Mouse (Mus musculus) left cerebral cortex, adult 2 months (tissue): ENCODE data around the gene Gdi1. TPM values are rescaled to one million over a fixed set of nuclear protein-coding genes. Genes with fewer than 3 reads are reported as not detected.

Experiments
- DNase-seq, 2 experiments: peaks; one replicate each; pipeline ENCODE4 v3.0.0; 2021 to 2022; ENCODE audit warnings: low spot score in 2 of 2, mixed read lengths in 1 of 2; ENCODE audit errors: extremely low spot score in 1 of 2
- H3K27ac ChIP-seq: fragments of 200-600 bp; 2 replicates; pipeline ENCODE4 v1.8.1; 2022
- H3K4me3 ChIP-seq: fragments of 200-600 bp; 2 replicates; pipeline ENCODE4 v1.8.1; 2022
- CTCF ChIP-seq: fragments of 200-600 bp; IDR thresholded peaks from 2 replicates; pipeline ENCODE4 v1.8.1; 2022; ENCODE audit warnings: antibody characterized with exemption, mild to moderate bottlenecking, moderate library complexity
- intact Hi-C: fragments of 180-260 bp; cut with DNase I; formaldehyde crosslinking; loops from one replicate; pipeline ENCODE4 v1.15.1; 2025
- total RNA-seq, 2 experiments: library from RNA; stranded (reverse); gene quantifications; 2 replicates each; pipeline ENCODE4 v1.2.3; 2021

Gene Gdi1
- total RNA-seq, 2 experiments from 2014 or later = 596 to 607 TPM

DNA sequence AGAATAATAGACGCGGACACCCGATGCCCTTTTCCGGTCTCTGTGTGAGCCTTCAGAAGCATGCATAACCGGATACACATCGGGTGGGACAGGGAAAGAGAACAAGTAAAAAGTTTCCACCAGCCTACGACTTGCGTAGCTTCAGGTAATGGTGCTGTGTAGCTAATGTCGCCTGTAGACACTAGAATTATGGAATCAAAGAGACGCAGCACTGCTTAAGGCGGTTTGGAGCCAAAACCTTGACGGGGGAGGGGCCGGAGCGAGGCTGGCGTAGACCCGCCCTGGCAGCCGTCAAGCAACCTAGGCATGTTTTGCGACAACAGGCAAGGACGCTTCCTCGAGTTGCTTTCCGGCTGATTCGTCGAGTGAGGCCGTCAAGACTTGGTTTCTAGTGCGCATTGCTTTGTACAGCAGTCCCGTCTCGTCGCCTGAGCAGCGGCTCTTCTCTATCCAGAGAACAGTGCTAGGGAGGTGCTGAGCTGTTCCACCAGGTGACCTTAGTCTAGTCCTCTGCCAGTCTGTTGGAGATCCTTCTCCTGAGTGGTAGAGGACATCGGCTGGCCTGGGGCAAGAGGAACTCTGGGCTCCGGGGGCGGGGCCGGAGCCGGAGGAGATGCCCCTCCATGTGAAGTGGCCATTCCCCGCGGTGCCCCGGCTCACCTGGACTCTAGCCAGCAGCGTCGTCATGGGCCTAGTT, 22.3 kb upstream of the Gdi1 start:
- Histone ChIP-seq H3K4me3 (peak overlapping the region; percentile 63), H3K27ac (peak overlapping the region; percentile 81)
- no peak for TF ChIP-seq CTCF
- DNase-seq = peak; percentile 84 to 85
- intact Hi-C loops = loop anchor here (2.0 kb wide), 1 partner anchor 14 kb away; the partner anchor contains the start of gene Atp6ap1

DNA sequence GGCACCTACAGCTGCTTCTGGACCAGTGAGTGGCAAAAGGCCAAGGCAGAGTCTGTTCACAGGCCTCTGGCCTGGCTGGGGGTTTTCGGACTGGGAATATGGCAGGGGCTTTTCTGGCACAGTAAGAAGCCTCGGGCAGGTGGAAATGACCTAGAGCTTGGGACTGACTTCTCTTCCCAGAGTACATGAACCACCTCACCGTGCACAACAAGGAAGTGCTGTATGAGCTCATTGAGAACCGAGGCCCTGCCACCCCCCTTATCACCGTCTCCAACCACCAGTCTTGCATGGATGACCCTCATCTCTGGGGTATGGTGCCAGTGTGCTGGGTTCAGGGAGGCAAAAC, 21.7 kb upstream of the Gdi1 start:
- Histone ChIP-seq H3K27ac (peak overlapping the region; percentile 81), H3K4me3 (peak overlapping the region; percentile 63)
- intact Hi-C loops = loop anchor here (2.0 kb wide), 1 partner anchor 14 kb away; the partner anchor contains the start of gene Atp6ap1
- no peak for TF ChIP-seq CTCF
- no peak for DNase-seq

DNA sequence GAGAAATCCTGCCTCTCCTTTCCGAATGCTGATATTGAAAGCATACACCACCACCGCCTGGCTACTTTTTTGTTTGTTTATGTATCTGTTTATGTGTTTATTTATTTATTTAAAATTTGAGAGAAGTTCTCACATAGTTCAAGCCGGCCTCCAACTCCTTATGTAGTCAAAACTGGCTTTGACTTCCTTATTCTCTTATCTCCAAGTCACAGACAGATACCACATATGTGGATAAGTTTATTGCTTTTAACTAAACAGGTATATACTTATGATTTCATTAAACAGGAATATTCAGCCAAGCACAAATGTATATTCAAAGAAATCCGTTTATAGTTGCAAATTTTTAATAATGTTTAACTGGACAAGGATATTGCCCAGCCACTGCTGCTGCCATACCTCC, 11.4 kb upstream of the Gdi1 start:
- no peak for DNase-seq
- intact Hi-C loops = no loop called here
- TF ChIP-seq CTCF = no peak
- Histone ChIP-seq H3K4me3 (no peak overlapping the region), H3K27ac (no peak overlapping the region)

DNA sequence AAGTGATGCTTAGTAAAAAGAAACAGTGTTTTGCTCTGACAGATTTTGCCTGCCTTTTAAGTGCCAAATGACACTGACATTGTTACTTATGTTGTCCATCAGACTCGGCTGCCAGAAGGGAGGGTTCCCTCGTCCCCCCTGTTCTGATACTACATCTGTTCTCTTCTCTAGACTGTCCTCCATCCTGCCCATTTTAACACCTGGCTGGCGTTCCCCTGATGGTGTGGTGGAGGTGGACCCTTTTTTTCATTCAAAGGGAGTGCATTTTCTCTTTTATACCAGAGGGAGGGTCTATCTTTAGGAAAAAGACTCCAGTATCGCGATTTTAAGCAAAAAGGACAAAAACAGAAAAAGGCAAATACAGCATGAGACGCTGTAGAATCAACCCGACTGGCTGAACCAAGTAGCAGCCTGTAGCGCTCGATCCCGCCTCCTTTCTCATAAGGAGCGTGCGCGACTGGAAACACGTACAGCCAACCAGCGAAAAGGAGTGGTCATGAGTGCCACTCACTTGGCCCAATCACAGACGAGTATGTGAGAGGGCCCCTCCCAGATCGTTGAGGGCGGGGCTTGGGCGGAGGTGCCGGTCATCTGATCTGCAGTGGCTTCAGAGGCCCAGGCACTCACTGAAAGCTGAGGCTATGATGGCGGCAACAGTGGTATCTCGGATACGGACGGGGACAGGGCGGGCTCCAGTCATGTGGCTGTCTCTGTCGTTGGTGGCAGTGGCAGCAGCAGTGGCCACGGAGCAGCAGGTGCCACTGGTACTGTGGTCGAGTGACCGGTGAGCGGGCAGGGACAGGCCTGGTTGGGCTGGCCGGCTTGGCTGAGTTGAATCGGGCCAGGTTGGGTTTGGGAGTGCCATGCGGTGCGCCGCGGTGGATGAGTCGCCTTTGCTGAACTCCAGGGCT, 8.0 kb upstream of the Gdi1 start, which contains the start of gene Atp6ap1:
Atp6ap1 (plus strand) TSS at position 560 of the 911 bp plus-strand sequence.
- no peak for TF ChIP-seq CTCF
- Histone ChIP-seq H3K27ac (peak within 1 kb of the TSS; percentile 87), H3K4me3 (peak within 1 kb of the TSS; percentile 58)
- intact Hi-C loops = loop anchor here (2.0 kb wide), 1 partner anchor 14 kb away; the partner anchor contains the start of gene Dnase1l1
- peak; percentile 88 to 91 for DNase-seq

DNA sequence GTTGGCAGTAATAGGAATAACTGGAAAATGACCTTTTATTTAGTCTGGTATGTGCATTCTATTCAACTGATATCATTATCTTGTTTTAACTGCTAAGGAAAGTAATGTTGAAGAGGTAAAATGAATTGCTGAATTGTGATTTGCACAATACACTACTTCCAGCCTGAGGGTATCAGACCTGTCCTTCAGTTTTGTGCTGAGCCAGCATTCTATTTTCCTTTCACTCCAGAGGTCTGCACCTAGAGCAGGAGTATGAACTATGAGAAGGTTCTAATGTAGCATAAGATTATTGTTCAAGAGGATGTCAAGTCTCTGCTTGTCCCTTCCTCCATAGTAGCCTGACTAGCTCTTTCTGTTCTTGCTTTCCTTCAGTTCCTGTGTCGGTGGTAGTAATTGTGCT, 6.5 kb upstream of the Gdi1 start:
- no peak overlapping the region; the same call in 1 of the 2 replicates for H3K4me3 ChIP-seq

DNA sequence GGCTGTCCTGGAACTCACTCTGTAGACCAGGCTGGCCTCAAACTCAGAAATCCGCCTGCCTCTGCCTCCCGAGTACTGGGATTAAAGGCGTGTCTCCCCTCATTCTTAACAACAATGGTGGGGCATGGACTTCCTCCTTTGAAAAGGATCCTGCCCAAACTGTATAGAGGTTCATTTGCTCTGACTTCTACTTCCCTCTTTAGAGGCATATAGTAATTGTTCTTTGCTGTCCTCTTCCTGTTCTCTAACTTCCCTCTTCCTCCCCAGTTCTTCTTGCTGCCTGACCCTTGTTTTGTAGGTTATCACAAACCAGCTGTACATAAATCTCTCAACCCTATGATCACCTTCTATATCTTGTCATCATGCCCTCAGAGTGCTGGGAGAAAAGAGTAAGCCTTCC, 5.1 kb upstream of the Gdi1 start:
- intact Hi-C loops = no loop called here
- no peak for DNase-seq
- no peak for TF ChIP-seq CTCF
- Histone ChIP-seq H3K4me3 (no peak overlapping the region), H3K27ac (no peak overlapping the region)

More for the DNA sequence above, 6.5 kb upstream of the Gdi1 start:
- no peak for TF ChIP-seq CTCF
- no peak overlapping the region for H3K27ac ChIP-seq
- no peak for DNase-seq
- intact Hi-C loops = no loop called here

DNA sequence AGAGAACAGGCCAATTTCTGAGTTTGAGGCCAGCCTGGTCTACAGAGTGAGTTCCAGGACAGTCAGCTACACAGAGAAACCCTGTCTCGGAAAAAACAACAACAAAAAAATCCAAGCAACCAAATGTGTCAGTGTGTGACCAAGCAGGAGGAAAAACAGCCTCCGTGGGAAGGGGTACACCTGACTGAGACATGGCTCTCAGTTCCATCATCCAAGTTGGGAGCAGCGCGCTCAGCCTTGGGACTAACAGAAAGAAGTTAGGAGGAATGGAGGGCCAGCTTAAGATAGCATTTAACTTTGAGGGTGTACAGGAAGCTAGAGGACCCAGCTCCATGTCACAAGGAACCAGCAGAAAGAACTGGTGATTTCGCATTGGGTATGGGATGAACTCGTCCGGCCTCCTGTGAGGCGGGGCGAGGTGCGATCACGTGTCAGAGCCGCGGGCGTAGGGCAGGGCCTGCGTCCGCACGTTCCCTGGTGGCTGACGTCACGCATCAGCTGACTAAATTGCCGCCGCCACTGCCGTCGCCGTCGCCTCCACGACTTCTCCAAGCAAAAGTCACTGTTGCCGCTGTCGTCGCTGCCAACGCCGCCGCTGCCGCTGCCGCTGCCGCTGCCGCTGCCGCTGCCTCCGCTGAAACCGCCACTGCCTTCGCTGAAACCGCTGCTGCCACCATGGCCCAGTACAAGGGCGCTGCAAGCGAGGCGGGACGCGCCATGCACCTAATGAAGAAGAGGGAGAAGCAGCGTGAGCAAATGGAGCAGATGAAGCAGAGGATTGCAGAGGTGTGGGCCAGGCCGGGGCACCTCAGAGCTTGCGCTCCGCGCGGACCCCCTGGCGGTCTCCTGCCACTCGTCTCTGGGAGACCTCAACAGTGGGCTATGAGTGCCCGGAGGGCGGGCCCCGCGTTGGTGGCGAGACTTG, 8.0 kb downstream of the Gdi1 start, which contains the start of gene Fam50a:
Fam50a (plus strand) TSS at position 494 of the 925 bp plus-strand sequence.
- TF ChIP-seq CTCF = no peak
- intact Hi-C loops = no loop called here
- peak within 1 kb of the TSS; percentile 65 for H3K4me3 ChIP-seq
- DNase-seq = peak; percentile 83 to 89
- peak within 1 kb of the TSS; percentile 84 for H3K27ac ChIP-seq

DNA sequence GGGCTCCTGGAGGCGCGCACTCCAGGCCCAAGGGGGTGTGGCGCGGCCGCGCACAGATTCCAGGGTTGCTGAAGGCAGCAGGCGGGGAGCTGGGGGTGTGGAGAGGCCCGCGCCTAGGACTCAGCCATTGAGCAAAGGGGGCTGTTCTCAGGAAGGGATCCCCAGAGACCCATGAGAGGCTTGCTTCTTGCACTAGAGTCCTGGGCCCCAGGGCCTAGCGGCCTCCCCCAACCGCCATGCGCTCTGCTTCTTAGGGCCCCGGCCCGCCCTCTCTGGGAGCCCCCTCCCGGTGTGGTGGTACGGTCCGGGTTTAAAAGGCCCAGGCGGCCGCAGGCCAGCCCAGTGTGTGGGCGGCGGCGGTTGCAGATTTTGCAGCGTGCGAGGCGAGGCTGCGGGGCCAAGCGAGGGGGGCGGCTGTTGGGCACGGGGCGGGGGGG, 23.9 kb downstream of the Gdi1 start, which contains the start of gene Plxna3:
Plxna3 (plus strand) TSS at position 342 of the 437 bp plus-strand sequence.
- peak within 1 kb of the TSS; percentile 58 for H3K4me3 ChIP-seq
- TF ChIP-seq CTCF = no peak
- DNase-seq = peak; percentile 33 to 50
- H3K27ac ChIP-seq = peak within 1 kb of the TSS; percentile 89
- intact Hi-C loops = loop anchor here (2.0 kb wide), 1 partner anchor 20 kb away; no protein-coding TSS in a partner anchor

DNA sequence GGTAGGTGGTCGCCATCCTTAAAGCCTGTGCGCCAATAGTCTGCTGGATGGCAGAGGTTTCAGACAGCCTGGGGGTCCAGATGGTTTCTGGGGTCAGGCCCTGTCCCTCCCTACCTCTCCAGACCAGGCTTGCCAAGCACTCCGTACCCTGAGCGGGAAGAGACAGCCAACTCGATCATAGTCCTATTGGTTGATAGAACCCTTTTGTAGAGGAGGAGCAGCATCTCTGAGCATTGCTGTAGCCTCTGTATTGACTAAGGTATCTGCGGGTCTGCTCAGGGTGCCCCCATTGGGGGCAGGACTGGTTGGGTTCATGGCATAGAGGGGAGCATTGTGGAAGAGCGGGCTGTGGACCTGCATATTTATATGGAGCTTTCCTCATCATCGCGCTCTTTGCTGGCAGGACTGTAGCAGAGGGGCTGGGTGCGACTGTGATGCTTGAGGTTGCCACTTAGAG, 24.4 kb downstream of the Gdi1 start:
- H3K4me3 ChIP-seq = peak overlapping the region; percentile 58
- peak overlapping the region; percentile 89 for H3K27ac ChIP-seq
- intact Hi-C loops = loop anchor here (2.0 kb wide), 1 partner anchor 20 kb away; no protein-coding TSS in a partner anchor
- no peak for TF ChIP-seq CTCF
- no peak for DNase-seq

DNA sequence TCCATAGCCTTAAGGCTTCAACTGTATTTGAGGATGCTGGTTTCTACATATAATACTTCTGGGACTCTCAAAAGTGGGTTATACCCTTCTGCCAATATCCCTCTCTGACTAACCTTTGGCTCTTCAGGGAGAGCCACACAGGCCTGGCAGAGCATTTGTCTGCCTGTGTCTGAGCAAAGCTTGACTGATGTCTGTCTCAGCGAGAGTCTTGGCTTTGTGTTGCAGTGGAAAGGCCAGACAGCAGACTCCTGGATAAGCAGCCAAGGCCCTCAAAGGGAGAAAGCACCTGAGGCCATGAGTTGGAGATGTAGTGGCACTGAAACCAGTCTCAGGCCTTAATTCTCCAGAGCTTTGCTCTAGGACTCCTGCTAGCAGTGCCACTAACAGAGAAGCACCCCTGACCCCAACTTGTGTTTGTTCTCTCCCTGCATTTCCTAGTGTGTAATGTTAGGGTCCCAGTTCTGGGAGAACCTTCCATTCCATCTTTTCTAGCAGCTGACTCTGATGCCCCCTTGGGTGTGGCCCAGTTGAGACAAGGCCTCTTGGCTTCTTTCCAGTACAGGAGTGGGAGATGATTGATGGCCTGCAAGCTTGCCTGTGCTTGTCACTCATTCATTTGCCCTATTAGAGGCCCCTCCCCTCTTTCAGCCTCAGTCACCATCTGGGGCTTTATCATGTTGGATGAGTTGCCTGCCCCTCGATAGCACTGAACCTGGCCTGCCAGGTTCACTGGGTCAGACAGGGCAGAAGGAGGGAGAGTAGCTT, 25.6 kb downstream of the Gdi1 start:
- TF ChIP-seq CTCF = no peak
- intact Hi-C loops = no loop called here
- H3K27ac ChIP-seq = no peak overlapping the region
- no peak for DNase-seq
- no peak overlapping the region for H3K4me3 ChIP-seq
